Mouse (Mus musculus) R1 (cell line): Measurements from ENCODE around the gene Ankzf1.
"Not testable (repeated sequence)": the region's sequence is repeated elsewhere in the genome, so short reads cannot be mapped to it uniquely, and the experiment has no call there.

Experiments used
- DNase-seq: peaks from one replicate; pipeline ENCODE4 v3.0.0-alpha.2; 2018; ENCODE audit warnings: low read depth, low spot score

Gene Ankzf1

GRCm38 (mm10) chr1:75223532-75223931 lies 31.6 kb downstream of the Ankzf1 start:
- DNase-seq = no peak

- no peak for DNase-seq
These were observed 33.5 kb downstream of the Ankzf1 start for GRCm38 (mm10) chr1:75225473-75225872.

- no peak for DNase-seq
These were observed 34.2 kb downstream of the Ankzf1 start for GRCm38 (mm10) chr1:75226138-75226537.

- peak; percentile 92 for DNase-seq
These were observed 35.7 kb downstream of the Ankzf1 start for GRCm38 (mm10) chr1:75227653-75228052.

GRCm38 (mm10) chr1:75229158-75229557 lies 37.2 kb downstream of the Ankzf1 start:
- DNase-seq = no peak

- no peak for DNase-seq
These were observed 38.5 kb downstream of the Ankzf1 start for GRCm38 (mm10) chr1:75230335-75230994.

- DNase-seq = no peak
These were observed 39.3 kb downstream of the Ankzf1 start for GRCm38 (mm10) chr1:75231224-75231623.

- no peak for DNase-seq
These were observed 39.8 kb downstream of the Ankzf1 start, which contains the start of gene A630095N17Rik for GRCm38 (mm10) chr1:75231664-75232152. Gene A630095N17Rik, minus strand, starts transcription at chr1:75232102.

GRCm38 (mm10) chr1:75232489-75232888 lies 40.5 kb downstream of the Ankzf1 start:
- DNase-seq = not testable (repeated sequence)

GRCm38 (mm10) chr1:75234606-75235005 lies 42.7 kb downstream of the Ankzf1 start:
- DNase-seq = peak; percentile 66

GRCm38 (mm10) chr1:75236117-75237050 lies 44.4 kb downstream of the Ankzf1 start, which contains the start of gene Dnajb2:
Gene Dnajb2, plus strand, starts transcription at chr1:75236406.
- DNase-seq = peak; percentile 90

- DNase-seq = peak; percentile 45
These were observed 47.6 kb downstream of the Ankzf1 start for GRCm38 (mm10) chr1:75239591-75239990.

- no peak for DNase-seq
These were observed 51.5 kb downstream of the Ankzf1 start for GRCm38 (mm10) chr1:75243411-75243810.

- no peak for DNase-seq
These were observed 52.4 kb downstream of the Ankzf1 start for GRCm38 (mm10) chr1:75244175-75244826.

- DNase-seq = peak; percentile 94
These were observed 52.9 kb downstream of the Ankzf1 start for GRCm38 (mm10) chr1:75244836-75245235.

GRCm38 (mm10) chr1:75247071-75247930 lies 55.4 kb downstream of the Ankzf1 start:
- no peak for DNase-seq

GRCm38 (mm10) chr1:75248041-75248772 lies 56.3 kb downstream of the Ankzf1 start:
- no peak for DNase-seq
